18 mouse cellular contexts compared by ENCODE assay signal in genomic region chr3:104854866-104855265, GRCm38 (mm10). TPM values are rescaled to one million over a fixed set of nuclear protein-coding genes. Genes with fewer than 3 reads are reported as not detected.
DNase-seq lines count a peak whose midpoint lies in the region; ATAC-seq and TF ChIP-seq lines count a peak whose summit lies in the region.
"Had no signal": no experiment of that assay in that cellular context is flagged by ENCODE, and none has a peak within 500 bp of the region (broad histone marks: within the 10 kb centered on the region; RNA-seq: fewer than 3 reads in every experiment).

No protein-coding gene starts in this region.

- no peaks in the 10 kb centered on the region for H3K36me3 ChIP-seq in kidney, adult 2 months (ENCODE audit: control insufficient read depth, insufficient read depth, low read length)
- H3K36me3 ChIP-seq in MEL (ENCODE audit: control insufficient read depth in 1 of 2, insufficient read depth in 2 of 2, low read length in 2 of 2) = peaks cover 21 to 65% of the 10 kb centered on the region in 2 experiments

- TF ChIP-seq EP300 in MEL (IDR thresholded peaks at IDR 0.05; ENCODE audit: low read depth in 1 of 2, low read length in 2 of 2) = peak; percentile 91 to 93

- peak; percentile 65 for ATAC-seq in erythroid progenitor cell, adult 5-6 weeks (replicated peaks; ENCODE audit: low FRiP score, poor library complexity, severe bottlenecking)
- peak; percentile 74 for ATAC-seq in megakaryocyte progenitor cell, adult 5-6 weeks (replicated peaks; ENCODE audit: poor library complexity)
- ATAC-seq: forebrain, embryonic 13.5 days; hindbrain, postnatal 0 days; midbrain, embryonic 16.5 days had no signal

- H3K4me3 ChIP-seq in kidney, adult 2 months (ENCODE audit: insufficient read depth, low read depth, low read length) = no peak overlapping the region
- H3K4me3 ChIP-seq in MEL (ENCODE audit: control insufficient read depth in 1 of 2, insufficient read depth in 1 of 2, low read depth in 2 of 2, low read length in 2 of 2) = no peak overlapping the region
- H3K4me3 ChIP-seq: forebrain, embryonic 13.5 days; heart, embryonic 12.5 days had no signal

- TF ChIP-seq CTCF in kidney, adult 2 months (conservative IDR thresholded peaks at IDR 0.05; ENCODE audit: insufficient read depth, insufficient read length, low read depth, low read length) = no peak
- no peak for TF ChIP-seq CTCF in MEL (IDR thresholded peaks at IDR 0.05 in 2 of 3, conservative IDR thresholded peaks at IDR 0.05 in 1 of 3; ENCODE audit: control insufficient read depth in 1 of 3, insufficient read depth in 1 of 3, low read depth in 2 of 3, low read length in 3 of 3, poor library complexity in 1 of 3, severe bottlenecking in 1 of 3)

- no peak for DNase-seq in kidney, adult 2 months
- no peak for DNase-seq in kidney, adult 9 months
- peak; percentile 78 for DNase-seq in MEL (ENCODE audit: low read depth, low spot score)
- DNase-seq in yolk sac, embryonic 10.5 days (ENCODE audit: low spot score) = no peak
- DNase-seq in embryo, embryonic 10 days (ENCODE audit: low spot score) = no peak
- DNase-seq: adrenal gland, postnatal 36 days; cerebellum, postnatal 10 days; heart, postnatal 4 days; kidney, adult 11 months; kidney, postnatal 36 days; lung, adult 2 months; right cerebral cortex, adult 18-20 months had no signal

- H3K9me3 ChIP-seq in MEL (replicated peaks; ENCODE audit: insufficient read depth, low read length) = no peaks in the 10 kb centered on the region
- H3K9me3 ChIP-seq: forebrain, embryonic 13.5 days; heart, embryonic 12.5 days had no signal

- no peak for TF ChIP-seq POLR2A in kidney, adult 2 months (IDR thresholded peaks at IDR 0.05; ENCODE audit: low read depth, low read length)
- no peak for TF ChIP-seq POLR2A in MEL (IDR thresholded peaks at IDR 0.05; ENCODE audit: control insufficient read depth in 1 of 2, insufficient read depth in 1 of 2, low read depth in 1 of 2, low read length in 2 of 2, poor library complexity in 1 of 2)

- peak overlapping the region; percentile 55; the same call in 1 of the 2 replicates for H3K27ac ChIP-seq in kidney, adult 2 months (ENCODE audit: insufficient read depth, low read depth, low read length)
- peak overlapping the region; percentile 52 for H3K27ac ChIP-seq in MEL (ENCODE audit: control insufficient read depth, low read depth, low read length)
- H3K27ac ChIP-seq: forebrain, embryonic 13.5 days; hindbrain, postnatal 0 days had no signal

- peaks cover 73% of the 10 kb centered on the region for H3K79me2 ChIP-seq in MEL (ENCODE audit: control insufficient read depth, insufficient read depth, low read length, poor library complexity)

- no peak overlapping the region for H3K9ac ChIP-seq in MEL (ENCODE audit: control insufficient read depth, low read depth, low read length, poor library complexity, severe bottlenecking)
- H3K9ac ChIP-seq: forebrain, embryonic 13.5 days; heart, embryonic 12.5 days had no signal

- peaks cover 12% of the 10 kb centered on the region; the same call in 1 of the 2 replicates for H3K4me1 ChIP-seq in kidney, adult 2 months (ENCODE audit: control insufficient read depth, insufficient read depth, low read length)
- H3K4me1 ChIP-seq in MEL (ENCODE audit: control insufficient read depth in 1 of 2, insufficient read depth in 2 of 2, low read length in 2 of 2) = peaks cover 22 to 31% of the 10 kb centered on the region in 2 experiments
- H3K4me1 ChIP-seq: forebrain, embryonic 13.5 days had no signal

- TF ChIP-seq RAD21 in MEL (IDR thresholded peaks at IDR 0.05; ENCODE audit: low read depth, low read length) = no peak

- no peaks in the 10 kb centered on the region for H3K27me3 ChIP-seq in kidney, adult 2 months (replicated peaks; ENCODE audit: control insufficient read depth, insufficient read depth, low read length)
- H3K27me3 ChIP-seq in MEL (ENCODE audit: control insufficient read depth in 1 of 2, insufficient read depth in 2 of 2, low read length in 2 of 2) = no peaks in the 10 kb centered on the region
- H3K27me3 ChIP-seq: forebrain, embryonic 13.5 days; heart, embryonic 12.5 days had no signal

TF ChIP-seq in MEL, 35 proteins besides CTCF, POLR2A, EP300 and RAD21:
- TF ChIP-seq MAFK (IDR thresholded peaks at IDR 0.05; ENCODE audit: borderline replicate concordance, low read depth, low read length) (peak; percentile 32; the same call in 1 of the 2 replicates), MXI1 (IDR thresholded peaks at IDR 0.05; ENCODE audit: low read depth, low read length) (peak; percentile 69), TBP (IDR thresholded peaks at IDR 0.05; ENCODE audit: low read depth, low read length) (no peak), USF2 (IDR thresholded peaks at IDR 0.05; ENCODE audit: borderline replicate concordance in 1 of 2, insufficient read depth in 1 of 2, low read depth in 1 of 2, low read length in 2 of 2) (no peak), NELFE (IDR thresholded peaks at IDR 0.05; ENCODE audit: low read depth, low read length) (no peak), ZNF384 (IDR thresholded peaks at IDR 0.05; ENCODE audit: low read depth, low read length) (peak; percentile 57), ZMIZ1 (IDR thresholded peaks at IDR 0.05; ENCODE audit: low read depth, low read length) (no peak), ETS1 (IDR thresholded peaks at IDR 0.05; ENCODE audit: low read depth, low read length) (peak; percentile 97), GABPA (IDR thresholded peaks at IDR 0.05; ENCODE audit: low read depth, low read length) (no peak), TAL1 (IDR thresholded peaks at IDR 0.05; ENCODE audit: low read length) (peak; percentile 88), MEF2A (IDR thresholded peaks at IDR 0.05; ENCODE audit: extremely low read depth, insufficient replicate concordance, low read depth, low read length, poor library complexity, severe bottlenecking) (peak; percentile 66; the same call in 1 of the 2 replicates), RCOR1 (IDR thresholded peaks at IDR 0.05; ENCODE audit: low read depth, low read length) (peak; percentile 48; the same call in 1 of the 2 replicates), KAT2A (conservative IDR thresholded peaks at IDR 0.05; ENCODE audit: low read depth, low read length) (no peak), USF1 (IDR thresholded peaks at IDR 0.05; ENCODE audit: low read depth, low read length) (no peak), HCFC1 (IDR thresholded peaks at IDR 0.05; ENCODE audit: low read depth, low read length) (no peak), ZC3H11A (IDR thresholded peaks at IDR 0.05; ENCODE audit: low read depth, low read length) (no peak), TCF12 (IDR thresholded peaks at IDR 0.05; ENCODE audit: low read depth, low read length) (peak; percentile 97), MYC (IDR thresholded peaks at IDR 0.05; ENCODE audit: low read depth, low read length) (peak; percentile 54; the same call in 1 of the 2 replicates), BHLHE40 (IDR thresholded peaks at IDR 0.05; ENCODE audit: borderline replicate concordance, low read depth, low read length) (peak; percentile 94), SIN3A (IDR thresholded peaks at IDR 0.05; ENCODE audit: low read length) (peak; percentile 92), CHD2 (IDR thresholded peaks at IDR 0.05; ENCODE audit: low read length) (no peak), GATA1 (IDR thresholded peaks at IDR 0.05; ENCODE audit: low read depth, low read length) (peak; percentile 95), NRF1 (IDR thresholded peaks at IDR 0.05; ENCODE audit: insufficient read depth, low read depth, low read length, poor library complexity, severe bottlenecking) (no peak), E2F4 (IDR thresholded peaks at IDR 0.05; ENCODE audit: borderline replicate concordance, low read depth, low read length) (no peak)

RNA-seq across cellular contexts. Expression of gene St7l, which starts 8.9 kb away (rescaled TPM):
- 6.3 and 7.4 TPM in 2 replicates for polyA plus RNA-seq in kidney, adult 2 months (2012; rRNA removed)
- 7.9 and 8.6 TPM in 2 replicates for total RNA-seq in MEL (2012; rRNA removed)
- polyA plus RNA-seq in MEL (2012; ENCODE audit: insufficient read depth in 1 of 2, insufficient read length in 2 of 2, low read depth in 1 of 2, low replicate concordance in 2 of 2, missing spikeins in 1 of 2) = 1 to 10 TPM in 1 of 2 experiments, not detected in 1; 8.0 TPM
- total RNA-seq in erythroid progenitor cell, adult 5-6 weeks (2015; ENCODE audit: low replicate concordance) = 18.9 and 28.1 TPM in 2 replicates
- 6.4 and 19.6 TPM in 2 replicates for total RNA-seq in erythroid progenitor cell, adult 5-6 weeks (2017; ENCODE audit: low replicate concordance)
- total RNA-seq in megakaryocyte progenitor cell, adult 5-6 weeks (2015) = 22.8 and 34.5 TPM in 2 replicates
- 28.3 and 30.7 TPM in 2 replicates for total RNA-seq in megakaryocyte progenitor cell, adult 5-6 weeks (2017)

RNA-seq across cellular contexts. Expression of gene Capza1, which starts 9.4 kb away (rescaled TPM):
- polyA plus RNA-seq in kidney, adult 2 months (2012; rRNA removed) = 16.0 and 22.1 TPM in 2 replicates
- 141 and 171 TPM in 2 replicates for total RNA-seq in MEL (2012; rRNA removed)
- polyA plus RNA-seq in MEL (2012; ENCODE audit: insufficient read depth in 1 of 2, insufficient read length in 2 of 2, low read depth in 1 of 2, low replicate concordance in 2 of 2, missing spikeins in 1 of 2) = 100 to 1,000 TPM in 1 of 2 experiments, 10 to 100 TPM in 1; 60.2 to 135 TPM
- total RNA-seq in erythroid progenitor cell, adult 5-6 weeks (2015; ENCODE audit: low replicate concordance) = 125 and 127 TPM in 2 replicates
- 73.6 and 89.7 TPM in 2 replicates for total RNA-seq in erythroid progenitor cell, adult 5-6 weeks (2017; ENCODE audit: low replicate concordance)
- total RNA-seq in megakaryocyte progenitor cell, adult 5-6 weeks (2015) = 273 and 301 TPM in 2 replicates
- total RNA-seq in megakaryocyte progenitor cell, adult 5-6 weeks (2017) = 270 and 294 TPM in 2 replicates

RNA-seq across cellular contexts. Expression of gene Mov10, which starts 36.5 kb away (rescaled TPM):
- 14.1 and 14.2 TPM in 2 replicates for polyA plus RNA-seq in kidney, adult 2 months (2012; rRNA removed)
- total RNA-seq in MEL (2012; rRNA removed) = 7.1 and 7.6 TPM in 2 replicates
- polyA plus RNA-seq in MEL (2012; ENCODE audit: insufficient read depth in 1 of 2, insufficient read length in 2 of 2, low read depth in 1 of 2, low replicate concordance in 2 of 2, missing spikeins in 1 of 2) = 10 to 100 TPM in 1 of 2 experiments, not detected in 1; 32.5 TPM
- total RNA-seq in erythroid progenitor cell, adult 5-6 weeks (2015; ENCODE audit: low replicate concordance) = 2.1 and 2.9 TPM in 2 replicates
- total RNA-seq in erythroid progenitor cell, adult 5-6 weeks (2017; ENCODE audit: low replicate concordance) = 0.64 and 3.6 TPM in 2 replicates
- total RNA-seq in megakaryocyte progenitor cell, adult 5-6 weeks (2015) = 5.8 and 8.9 TPM in 2 replicates
- total RNA-seq in megakaryocyte progenitor cell, adult 5-6 weeks (2017) = 2.0 and 4.4 TPM in 2 replicates
